Comparison of ENCODE assay signal across 15 mouse cellular contexts in the genomic region with DNA sequence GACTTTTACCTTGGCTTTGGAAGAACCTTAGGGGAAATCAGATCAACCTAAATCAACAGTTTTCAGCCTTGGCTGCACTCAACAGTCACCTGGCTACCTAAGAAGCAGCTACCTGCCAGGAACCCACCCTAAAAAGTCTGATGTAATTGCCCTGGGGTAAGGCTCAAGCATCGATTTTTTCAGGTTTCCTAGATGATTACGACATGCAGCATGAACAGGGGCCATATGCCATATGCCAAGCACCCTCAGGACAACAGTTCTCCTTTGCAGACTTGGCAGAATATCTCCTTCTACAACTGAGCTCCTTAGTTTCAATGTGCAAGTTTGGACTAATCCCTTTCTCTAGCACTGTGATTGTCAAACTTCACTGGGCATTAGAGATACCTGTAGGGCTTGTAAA.
"Had no signal": no experiment of that assay in that cellular context is flagged by ENCODE, and none has a peak within 500 bp of the region (broad histone marks: within the 10 kb centered on the region; RNA-seq: fewer than 3 reads in every experiment).

No protein-coding gene starts in this region.

- DNase-seq: retina, postnatal 1 day; right cerebral cortex, adult 18-20 months; right cerebral cortex, postnatal 14 days; right cerebral cortex, postnatal 25 days; right cerebral cortex, postnatal 4 days; spleen, adult 18-20 months; thymus, adult 18-20 months; thymus, adult 2 months; thymus, postnatal 14 days; thymus, postnatal 25 days; thymus, postnatal 36 days; thymus, postnatal 4 days had no signal

- H3K36me3 ChIP-seq: neural tube, embryonic 15.5 days; stomach, embryonic 15.5 days had no signal

- H3K4me1 ChIP-seq: neural tube, embryonic 15.5 days; stomach, embryonic 15.5 days had no signal

- H3K9ac ChIP-seq: neural tube, embryonic 15.5 days; stomach, embryonic 15.5 days had no signal

- H3K27ac ChIP-seq: neural tube, embryonic 15.5 days; stomach, embryonic 15.5 days; stomach, postnatal 0 days had no signal

- H3K27me3 ChIP-seq: neural tube, embryonic 15.5 days; stomach, embryonic 15.5 days had no signal

- H3K4me2 ChIP-seq: neural tube, embryonic 15.5 days; stomach, embryonic 15.5 days had no signal

- H3K4me3 ChIP-seq: neural tube, embryonic 15.5 days; stomach, embryonic 15.5 days had no signal

- H3K9me3 ChIP-seq: neural tube, embryonic 15.5 days; stomach, embryonic 15.5 days had no signal
